Mouse (Mus musculus) myocyte (in vitro differentiated cells): ENCODE measurements around the gene Tspan31.

Source experiments
- E2F4 ChIP-seq: IDR thresholded peaks from one replicate; pipeline ENCODE4 v1.6.1; 2011; ENCODE audit warnings: mild to moderate bottlenecking, control low read depth, moderate library complexity; ENCODE audit not compliant: insufficient read depth
- MAX ChIP-seq: IDR thresholded peaks from one replicate; pipeline ENCODE4 v1.6.1; 2011; ENCODE audit warnings: low read depth, mild to moderate bottlenecking, control low read depth
- MYOG ChIP-seq, 3 experiments: IDR thresholded peaks; one replicate each; pipeline ENCODE4 v1.6.1; 2011; ENCODE audit warnings: control low read depth in 2 of 3, low read depth in 2 of 3, mild to moderate bottlenecking in 2 of 3; ENCODE audit not compliant: insufficient read length in 2 of 3, control insufficient read depth in 1 of 3, insufficient read depth in 1 of 3
- POLR2A ChIP-seq: IDR thresholded peaks from one replicate; pipeline ENCODE4 v1.6.1; 2011; ENCODE audit warnings: low read depth, mild to moderate bottlenecking, control low read depth, moderate library complexity; ENCODE audit not compliant: insufficient read length
- POLR2AphosphoS2 ChIP-seq: IDR thresholded peaks from one replicate; pipeline ENCODE4 v1.6.1; 2011; ENCODE audit warnings: low read depth, control low read depth; ENCODE audit not compliant: insufficient read length
- REST ChIP-seq: IDR thresholded peaks from one replicate; pipeline ENCODE4 v1.6.1; 2011; ENCODE audit warnings: mild to moderate bottlenecking, control low read depth, moderate library complexity; ENCODE audit not compliant: insufficient read depth, insufficient read length
- TCF12 ChIP-seq: IDR thresholded peaks from one replicate; pipeline ENCODE4 v1.6.1; 2011; ENCODE audit warnings: mild to moderate bottlenecking, control low read depth; ENCODE audit not compliant: poor library complexity, insufficient read depth, severe bottlenecking
- USF1 ChIP-seq: IDR thresholded peaks from one replicate; pipeline ENCODE4 v1.6.1; 2011; ENCODE audit warnings: low read depth, mild to moderate bottlenecking, control low read depth, moderate library complexity

DNA sequence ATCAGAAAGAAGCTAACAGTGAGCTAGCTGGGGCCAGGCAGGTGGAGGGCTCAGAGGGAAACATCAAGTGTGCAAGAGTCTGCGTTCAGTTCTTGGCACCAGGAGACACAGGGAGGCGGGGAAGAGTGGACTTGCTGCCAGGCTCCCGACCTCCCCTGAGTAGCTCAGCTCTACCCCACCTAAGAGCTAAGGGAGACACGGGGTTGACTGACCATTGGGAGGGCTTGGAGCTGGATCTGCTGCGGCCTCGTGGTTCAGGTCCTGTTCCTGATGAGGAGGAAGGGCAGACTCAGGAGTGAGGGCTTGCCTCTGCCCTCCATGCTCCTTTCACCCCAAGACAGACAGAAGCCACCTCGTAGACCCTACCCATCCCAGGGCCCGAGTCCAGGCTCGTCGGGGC is 29.1 kb upstream of the Tspan31 start:
- TF ChIP-seq POLR2A = no peak
- no peak for TF ChIP-seq MAX
- TF ChIP-seq E2F4 = no peak
- TF ChIP-seq MYOG (IDR thresholded peaks at IDR 0.05; ENCODE audit: control insufficient read depth in 1 of 3, insufficient read depth in 1 of 3, insufficient read length in 2 of 3, low read depth in 2 of 3) = no peak
- TF ChIP-seq TCF12 = no peak
- no peak for TF ChIP-seq POLR2AphosphoS2
- TF ChIP-seq REST = no peak
- no peak for TF ChIP-seq USF1
